9 mouse cellular contexts compared by ENCODE assay signal in genomic region chr1:105842950-105843349, GRCm38 (mm10).
A peak's percentile ranks its signal among the peaks of the same experiment; 100 is the strongest.
DNase-seq lines count a peak whose midpoint lies in the region; ATAC-seq lines count a peak whose summit lies in the region.
"Had no signal": no experiment of that assay in that cellular context is flagged by ENCODE, and none has a peak within 500 bp of the region (broad histone marks: within the 10 kb centered on the region; RNA-seq: fewer than 3 reads in every experiment).

No protein-coding gene starts in this region.

- no peaks in the 10 kb centered on the region for H3K36me3 ChIP-seq in neural tube, embryonic 11.5 days (ENCODE audit: control insufficient read depth, insufficient read depth, low read length)
- H3K36me3 ChIP-seq in hindbrain, embryonic 10.5 days, result no peaks in the 10 kb centered on the region
- no peaks in the 10 kb centered on the region for H3K36me3 ChIP-seq in limb, embryonic 15.5 days
- no peaks in the 10 kb centered on the region for H3K36me3 ChIP-seq in stomach, embryonic 16.5 days (ENCODE audit: control insufficient read depth, insufficient read depth, low read length)
- H3K36me3 ChIP-seq: G1E had no signal

- no peak overlapping the region for H3K4me3 ChIP-seq in neural tube, embryonic 11.5 days (ENCODE audit: low read depth, low read length)
- peak overlapping the region; percentile 50 for H3K4me3 ChIP-seq in hindbrain, embryonic 10.5 days
- no peak overlapping the region for H3K4me3 ChIP-seq in limb, embryonic 15.5 days
- H3K4me3 ChIP-seq in stomach, embryonic 16.5 days (replicated peaks; ENCODE audit: low read length), result no peak overlapping the region

- ATAC-seq in neural tube, embryonic 11.5 days (ENCODE audit: insufficient read depth, low FRiP score, low TSS enrichment), result no peak
- no peak for ATAC-seq in limb, embryonic 15.5 days (ENCODE audit: insufficient number of reproducible peaks, low FRiP score, low TSS enrichment, low read depth)
- no peak for ATAC-seq in stomach, embryonic 16.5 days (ENCODE audit: insufficient read depth, low FRiP score)

- peaks cover 4% of the 10 kb centered on the region for H3K27me3 ChIP-seq in neural tube, embryonic 11.5 days (ENCODE audit: control insufficient read depth, insufficient read depth, low read length)
- H3K27me3 ChIP-seq in hindbrain, embryonic 10.5 days (ENCODE audit: insufficient read depth, poor library complexity, severe bottlenecking), result peaks cover 28% of the 10 kb centered on the region
- H3K27me3 ChIP-seq in limb, embryonic 15.5 days, result peaks cover 18% of the 10 kb centered on the region
- peaks cover 6% of the 10 kb centered on the region; the same call in 1 of the 2 replicates for H3K27me3 ChIP-seq in stomach, embryonic 16.5 days (ENCODE audit: control insufficient read depth, insufficient read depth, low read length)

- peaks cover 6% of the 10 kb centered on the region for H3K4me1 ChIP-seq in neural tube, embryonic 11.5 days (ENCODE audit: control insufficient read depth, insufficient read depth, low read length)
- H3K4me1 ChIP-seq in hindbrain, embryonic 10.5 days (replicated peaks), result peaks cover 19% of the 10 kb centered on the region
- peaks cover 15% of the 10 kb centered on the region for H3K4me1 ChIP-seq in limb, embryonic 15.5 days
- H3K4me1 ChIP-seq in stomach, embryonic 16.5 days (ENCODE audit: control insufficient read depth, insufficient read depth, low read length), result peaks cover 15% of the 10 kb centered on the region; the same call in 1 of the 2 replicates

- H3K9me3 ChIP-seq in neural tube, embryonic 11.5 days (ENCODE audit: control insufficient read depth, low read length), result no peaks in the 10 kb centered on the region
- H3K9me3 ChIP-seq in hindbrain, embryonic 10.5 days, result no peaks in the 10 kb centered on the region
- H3K9me3 ChIP-seq in limb, embryonic 15.5 days, result no peaks in the 10 kb centered on the region
- no peaks in the 10 kb centered on the region for H3K9me3 ChIP-seq in stomach, embryonic 16.5 days (replicated peaks; ENCODE audit: control insufficient read depth, low read length)
- H3K9me3 ChIP-seq: G1E had no signal

- H3K4me2 ChIP-seq in neural tube, embryonic 11.5 days (ENCODE audit: low read depth), result peak overlapping the region; percentile 49; the same call in 1 of the 2 replicates
- H3K4me2 ChIP-seq in limb, embryonic 15.5 days, result peak overlapping the region; percentile 25
- H3K4me2 ChIP-seq in stomach, embryonic 16.5 days (ENCODE audit: low read depth, low read length), result 0 out of 2 replicates have a peak overlapping the region, but pooled peaks have one; percentile 43

- no peak overlapping the region for H3K27ac ChIP-seq in neural tube, embryonic 11.5 days (ENCODE audit: low read depth, low read length)
- H3K27ac ChIP-seq in hindbrain, embryonic 10.5 days, result no peak overlapping the region
- H3K27ac ChIP-seq in limb, embryonic 15.5 days, result no peak overlapping the region
- H3K27ac ChIP-seq in stomach, embryonic 16.5 days (ENCODE audit: low read length), result no peak overlapping the region

- DNase-seq in neural tube, embryonic 11.5 days (ENCODE audit: low spot score), result no peak
- no peak for DNase-seq in neural tube, embryonic 10.5 days (ENCODE audit: extremely low spot score, low spot score)
- no peak for DNase-seq in hindbrain, embryonic 10.5 days (ENCODE audit: low spot score)
- DNase-seq in right cerebral cortex, postnatal 14 days, result no peak
- no peak for DNase-seq in layer of hippocampus, postnatal 10 days (ENCODE audit: low spot score in 2 of 2)
- DNase-seq: gastrocnemius, postnatal 14 days had no signal

- 14% methylated on average over 10 of the region's 10 CpGs for whole genome bisulfite sequencing in neural tube, embryonic 11.5 days
- WGBS in hindbrain, embryonic 10.5 days, result 20% methylated on average over 10 of the region's 10 CpGs
- WGBS in limb, embryonic 15.5 days, result 17% methylated on average over 10 of the region's 10 CpGs
- 13% methylated on average over 10 of the region's 10 CpGs for WGBS in stomach, embryonic 16.5 days

- H3K9ac ChIP-seq in neural tube, embryonic 11.5 days (ENCODE audit: low read length), result no peak overlapping the region
- no peak overlapping the region for H3K9ac ChIP-seq in limb, embryonic 15.5 days
- H3K9ac ChIP-seq in stomach, embryonic 16.5 days (ENCODE audit: low read length), result no peak overlapping the region
